Mouse (Mus musculus): Measurements from ENCODE around the gene Fbll1. TPM values are rescaled to one million over a fixed set of nuclear protein-coding genes. Genes with fewer than 3 reads are reported as not detected.
"Not testable (repeated sequence)": the region's sequence is repeated elsewhere in the genome, so short reads cannot be mapped to it uniquely, and the experiment has no call there.

The Fbll1 gene
- polyA plus RNA-seq (2015; fragmentation: Nextera tagmentation; extraction: Ambion mirVana): not detected in 2 replicates

- Histone ChIP-seq H3K27me3 (replicated peaks; ENCODE audit: insufficient read depth, low read length) (peaks cover 13% of the 10 kb centered on the region), H3K36me3 (ENCODE audit: insufficient read depth, low read length) (no peaks in the 10 kb centered on the region), H3K27ac (ENCODE audit: low read length) (no peak within 1 kb of the TSS), H3K4me3 (ENCODE audit: low read depth, low read length) (0 out of 2 replicates have a peak within 1 kb of the TSS, but pooled peaks have one; percentile 5), H3K4me2 (replicated peaks; ENCODE audit: low read depth, low read length) (peak within 1 kb of the TSS; percentile 27; the same call in 1 of the 2 replicates), H3K9me3 (ENCODE audit: low read length) (no peaks in the 10 kb centered on the region), H3K4me1 (ENCODE audit: insufficient read depth, low read depth, low read length) (no peaks in the 10 kb centered on the region), H3K9ac (replicated peaks; ENCODE audit: low read depth) (no peak within 1 kb of the TSS)
- ATAC-seq: peak; percentile 65; the same call in 1 of the 2 replicates
- 0 out of 2 replicates have a peak, but pooled peaks have one; percentile 16 for TF ChIP-seq CTCF (IDR thresholded peaks at IDR 0.05)
- no peak for TF ChIP-seq EP300 (IDR thresholded peaks at IDR 0.05)
- peak; percentile 80 for DNase-seq (ENCODE audit: low spot score)
- 17% methylated on average over 11 of the region's 11 CpGs for WGBS
These were observed at the start of gene Fbll1 for GRCm38 (mm10) chr11:35798874-35799273. Gene Fbll1, minus strand, starts transcription at chr11:35798884.

- ATAC-seq: no peak
- Histone ChIP-seq H3K4me2 (replicated peaks; ENCODE audit: low read depth, low read length) (no peak overlapping the region), H3K27ac (ENCODE audit: low read length) (no peak overlapping the region), H3K9me3 (ENCODE audit: low read length) (no peaks in the 10 kb centered on the region), H3K36me3 (ENCODE audit: insufficient read depth, low read length) (no peaks in the 10 kb centered on the region), H3K4me1 (ENCODE audit: insufficient read depth, low read depth, low read length) (no peaks in the 10 kb centered on the region), H3K9ac (replicated peaks; ENCODE audit: low read depth) (no peak overlapping the region), H3K4me3 (ENCODE audit: low read depth, low read length) (no peak overlapping the region), H3K27me3 (replicated peaks; ENCODE audit: insufficient read depth, low read length) (no peaks in the 10 kb centered on the region)
- WGBS: 82% methylated on average over 9 of the region's 9 CpGs
- DNase-seq (ENCODE audit: low spot score): no peak
- TF ChIP-seq EP300 (IDR thresholded peaks at IDR 0.05) (no peak), CTCF (IDR thresholded peaks at IDR 0.05) (no peak)
These were observed 45.6 kb upstream of the Fbll1 start for GRCm38 (mm10) chr11:35844299-35844698.

GRCm38 (mm10) chr11:35842560-35842959 lies 43.9 kb upstream of the Fbll1 start:
- 77% methylated on average over 4 of the region's 4 CpGs for WGBS
- DNase-seq (ENCODE audit: low spot score): not testable (repeated sequence)

GRCm38 (mm10) chr11:35841738-35842325 lies 43.1 kb upstream of the Fbll1 start:
- no peak overlapping the region for H3K27ac ChIP-seq (ENCODE audit: low read length)
- H3K4me2 ChIP-seq (replicated peaks; ENCODE audit: low read depth, low read length): no peak overlapping the region
- no peaks in the 10 kb centered on the region for H3K36me3 ChIP-seq (ENCODE audit: insufficient read depth, low read length)
- TF ChIP-seq EP300 (IDR thresholded peaks at IDR 0.05) (no peak), CTCF (IDR thresholded peaks at IDR 0.05) (no peak)
- H3K27me3 ChIP-seq (replicated peaks; ENCODE audit: insufficient read depth, low read length): no peaks in the 10 kb centered on the region
- ATAC-seq (no peak), DNase-seq (ENCODE audit: low spot score) (no peak)
- no peaks in the 10 kb centered on the region for H3K9me3 ChIP-seq (ENCODE audit: low read length)
- H3K4me1 ChIP-seq (ENCODE audit: insufficient read depth, low read depth, low read length): no peaks in the 10 kb centered on the region
- WGBS: 86% methylated on average over 21 of the region's 21 CpGs
- H3K9ac ChIP-seq (replicated peaks; ENCODE audit: low read depth): no peak overlapping the region
- no peak overlapping the region for H3K4me3 ChIP-seq (ENCODE audit: low read depth, low read length)

More at GRCm38 (mm10) chr11:35842560-35842959, 43.9 kb upstream of the Fbll1 start:
- H3K27me3 ChIP-seq (replicated peaks; ENCODE audit: insufficient read depth, low read length); H3K36me3 ChIP-seq (ENCODE audit: insufficient read depth, low read length); H3K4me1 ChIP-seq (ENCODE audit: insufficient read depth, low read depth, low read length); H3K9ac ChIP-seq (replicated peaks; ENCODE audit: low read depth); ATAC-seq; H3K27ac ChIP-seq (ENCODE audit: low read length); H3K4me2 ChIP-seq (replicated peaks; ENCODE audit: low read depth, low read length); H3K4me3 ChIP-seq (ENCODE audit: low read depth, low read length); H3K9me3 ChIP-seq (ENCODE audit: low read length): not testable (repeated sequence)

GRCm38 (mm10) chr11:35840806-35841205 lies 42.1 kb upstream of the Fbll1 start:
- H3K9ac ChIP-seq (replicated peaks; ENCODE audit: low read depth); H3K4me3 ChIP-seq (ENCODE audit: low read depth, low read length); DNase-seq (ENCODE audit: low spot score); H3K27ac ChIP-seq (ENCODE audit: low read length); H3K4me1 ChIP-seq (ENCODE audit: insufficient read depth, low read depth, low read length); H3K4me2 ChIP-seq (replicated peaks; ENCODE audit: low read depth, low read length); ATAC-seq; H3K36me3 ChIP-seq (ENCODE audit: insufficient read depth, low read length); H3K27me3 ChIP-seq (replicated peaks; ENCODE audit: insufficient read depth, low read length); H3K9me3 ChIP-seq (ENCODE audit: low read length): not testable (repeated sequence)
- WGBS: 90% methylated on average over 4 of the region's 4 CpGs

- Histone ChIP-seq H3K27me3 (replicated peaks; ENCODE audit: insufficient read depth, low read length) (no peaks in the 10 kb centered on the region), H3K36me3 (ENCODE audit: insufficient read depth, low read length) (no peaks in the 10 kb centered on the region), H3K4me2 (replicated peaks; ENCODE audit: low read depth, low read length) (no peak overlapping the region), H3K4me1 (ENCODE audit: insufficient read depth, low read depth, low read length) (no peaks in the 10 kb centered on the region), H3K9me3 (ENCODE audit: low read length) (no peaks in the 10 kb centered on the region), H3K9ac (replicated peaks; ENCODE audit: low read depth) (no peak overlapping the region), H3K4me3 (ENCODE audit: low read depth, low read length) (no peak overlapping the region), H3K27ac (ENCODE audit: low read length) (no peak overlapping the region)
- DNase-seq (ENCODE audit: low spot score) (no peak), ATAC-seq (no peak)
- TF ChIP-seq CTCF (IDR thresholded peaks at IDR 0.05) (peak; percentile 60), EP300 (IDR thresholded peaks at IDR 0.05) (no peak)
- 79% methylated on average over 7 of the region's 7 CpGs for WGBS
These were observed 41.6 kb upstream of the Fbll1 start for GRCm38 (mm10) chr11:35840282-35840681.

Measured in lung, postnatal 0 days (tissue).